Comparison of ENCODE assay signal across 41 mouse cellular contexts in genomic region chr11:100671956-100672355, GRCm38 (mm10). TPM values are rescaled to one million over a fixed set of nuclear protein-coding genes. Genes with fewer than 3 reads are reported as not detected.
DNase-seq lines count a peak whose midpoint lies in the region; ATAC-seq lines count a peak whose summit lies in the region.
"Had no signal": no experiment of that assay in that cellular context is flagged by ENCODE, and none has a peak within 500 bp of the region (broad histone marks: within the 10 kb centered on the region; RNA-seq: fewer than 3 reads in every experiment).

No protein-coding gene starts in this region.

- no peak for ATAC-seq in midbrain, embryonic 11.5 days (ENCODE audit: low FRiP score)
- no peak for ATAC-seq in liver, embryonic 12.5 days
- no peak for ATAC-seq in granulocyte monocyte progenitor cell, adult 5-6 weeks (replicated peaks; ENCODE audit: poor library complexity, severe bottlenecking)
- ATAC-seq: forebrain, embryonic 16.5 days; inflammation-experienced regulatory T-cells, adult 6 months; lung, postnatal 0 days; Patski had no signal

- H3K4me1 ChIP-seq in midbrain, embryonic 11.5 days (ENCODE audit: control insufficient read depth, insufficient read depth, low read length): no peaks in the 10 kb centered on the region
- peaks cover 15% of the 10 kb centered on the region for H3K4me1 ChIP-seq in midbrain, embryonic 10.5 days
- no peaks in the 10 kb centered on the region for H3K4me1 ChIP-seq in liver, embryonic 12.5 days
- H3K4me1 ChIP-seq: liver, embryonic 13.5 days had no signal

- H3K9ac ChIP-seq in midbrain, embryonic 11.5 days (ENCODE audit: low read length): no peak overlapping the region
- H3K9ac ChIP-seq in liver, embryonic 12.5 days: no peak overlapping the region
- H3K9ac ChIP-seq: hindbrain, embryonic 15.5 days; liver, embryonic 13.5 days had no signal

- WGBS in midbrain, embryonic 11.5 days: 87% methylated on average over 2 of the region's 2 CpGs
- WGBS in midbrain, embryonic 10.5 days: 85% methylated on average over 2 of the region's 2 CpGs
- WGBS in liver, embryonic 12.5 days (ENCODE audit: insufficient replicate concordance): 20% methylated on average over 2 of the region's 2 CpGs

- no peak overlapping the region for H3K27ac ChIP-seq in midbrain, embryonic 11.5 days (ENCODE audit: low read depth, low read length)
- no peak overlapping the region for H3K27ac ChIP-seq in midbrain, embryonic 10.5 days (replicated peaks)
- no peak overlapping the region for H3K27ac ChIP-seq in liver, embryonic 12.5 days
- H3K27ac ChIP-seq: hindbrain, embryonic 10.5 days; hindbrain, embryonic 15.5 days; layer of hippocampus, adult 2 months; liver, embryonic 13.5 days had no signal

- no peaks in the 10 kb centered on the region for H3K9me3 ChIP-seq in midbrain, embryonic 11.5 days (ENCODE audit: control insufficient read depth, low read length)
- H3K9me3 ChIP-seq in midbrain, embryonic 10.5 days (replicated peaks): 0 out of 2 replicates have a peak, but pooled peaks cover 4% of the 10 kb centered on the region
- H3K9me3 ChIP-seq in liver, embryonic 12.5 days (replicated peaks): no peaks in the 10 kb centered on the region
- H3K9me3 ChIP-seq: G1E; hindbrain, embryonic 10.5 days; hindbrain, embryonic 15.5 days; liver, embryonic 13.5 days had no signal

- H3K4me3 ChIP-seq in midbrain, embryonic 11.5 days (ENCODE audit: low read depth, low read length): no peak overlapping the region
- no peak overlapping the region for H3K4me3 ChIP-seq in midbrain, embryonic 10.5 days
- no peak overlapping the region for H3K4me3 ChIP-seq in liver, embryonic 12.5 days
- H3K4me3 ChIP-seq: erythroblast, embryonic 14.5 days; hindbrain, embryonic 15.5 days; layer of hippocampus, adult 2 months; liver, embryonic 13.5 days; megakaryocyte, embryonic 14.5 days had no signal

- H3K36me3 ChIP-seq in midbrain, embryonic 11.5 days (ENCODE audit: control insufficient read depth, insufficient read depth, low read length): no peaks in the 10 kb centered on the region
- no peaks in the 10 kb centered on the region for H3K36me3 ChIP-seq in midbrain, embryonic 10.5 days
- H3K36me3 ChIP-seq in liver, embryonic 12.5 days: no peaks in the 10 kb centered on the region
- H3K36me3 ChIP-seq: G1E; hindbrain, embryonic 10.5 days; hindbrain, embryonic 15.5 days; liver, embryonic 13.5 days had no signal

- no peaks in the 10 kb centered on the region; the same call in 1 of the 2 replicates for H3K27me3 ChIP-seq in midbrain, embryonic 11.5 days (ENCODE audit: control insufficient read depth, insufficient read depth, low read length)
- peaks cover 36% of the 10 kb centered on the region for H3K27me3 ChIP-seq in midbrain, embryonic 10.5 days (ENCODE audit: low read depth, poor library complexity, severe bottlenecking)
- H3K27me3 ChIP-seq in liver, embryonic 12.5 days (replicated peaks): peaks cover 63% of the 10 kb centered on the region

- peak; percentile 59 to 63 for DNase-seq in cerebellum, postnatal 14 days
- no peak for DNase-seq in cerebellum, adult 18-20 months
- peak; percentile 19 for DNase-seq in midbrain, embryonic 11.5 days (ENCODE audit: low spot score, missing footprints)
- no peak for DNase-seq in midbrain, embryonic 10.5 days (ENCODE audit: low spot score)
- DNase-seq in heart, postnatal 10 days: peak; percentile 61 to 67
- DNase-seq in skeletal muscle tissue, adult 2 months (ENCODE audit: low read depth, low spot score): peak; percentile 14
- DNase-seq: adrenal gland, adult 2 months; adrenal gland, postnatal 36 days; kidney, adult 18-20 months; kidney, postnatal 36 days; left cerebral cortex, postnatal 4 days; liver, embryonic 13.5 days; lung, adult 18-20 months; lung, postnatal 4 days; midbrain, embryonic 14.5 days; thymus, adult 2 months; thymus, postnatal 36 days had no signal

- H3K4me2 ChIP-seq in midbrain, embryonic 11.5 days: no peak overlapping the region
- no peak overlapping the region for H3K4me2 ChIP-seq in liver, embryonic 12.5 days
- H3K4me2 ChIP-seq: hindbrain, embryonic 15.5 days; liver, embryonic 13.5 days had no signal

- intact Hi-C loops in heart, postnatal 10 days (cut with DNase I): no loop called here

RNA-seq across cellular contexts. Expression of gene Zfp385c, which starts 20.3 kb away (rescaled TPM):
- 0.72 TPM in 1 of 2 replicates, not detected in the other for polyA plus RNA-seq in midbrain, embryonic 11.5 days (2014; fragmentation: Nextera tagmentation; extraction: Ambion mirVana)
- polyA plus RNA-seq in midbrain, embryonic 10.5 days (2016; fragmentation: Nextera tagmentation; extraction: Ambion mirVana): 0.20 and 0.87 TPM in 2 replicates
- under 1 TPM; 0.30 to 0.65 TPM for total RNA-seq in heart, postnatal 10 days (2021)
- polyA plus RNA-seq in liver, embryonic 12.5 days (2016; fragmentation: Nextera tagmentation; extraction: Ambion mirVana): 0.32 TPM in 1 of 2 replicates, not detected in the other
- total RNA-seq in granulocyte monocyte progenitor cell, adult 5-6 weeks (2014; fragmentation: Nextera tagmentation): not detected in 2 replicates
- 0.26 TPM in 1 of 2 replicates, not detected in the other for total RNA-seq in granulocyte monocyte progenitor cell, adult 5-6 weeks (2017)
- polyA plus RNA-seq: erythroblast, embryonic 14.5 days; forebrain, embryonic 11.5 days; G1E; inflammation-experienced regulatory T-cells, adult 6 months; liver, embryonic 13.5 days; lung, postnatal 0 days; Patski had no signal

RNA-seq across cellular contexts. Expression of gene Dhx58, which starts 32.1 kb away (rescaled TPM):
- 2.0 and 2.1 TPM in 2 replicates for polyA plus RNA-seq in midbrain, embryonic 11.5 days (2014; fragmentation: Nextera tagmentation; extraction: Ambion mirVana)
- 2.0 and 3.5 TPM in 2 replicates for polyA plus RNA-seq in midbrain, embryonic 10.5 days (2016; fragmentation: Nextera tagmentation; extraction: Ambion mirVana)
- total RNA-seq in heart, postnatal 10 days (2021): under 1 TPM; 0.42 to 0.50 TPM
- polyA plus RNA-seq in liver, embryonic 12.5 days (2016; fragmentation: Nextera tagmentation; extraction: Ambion mirVana): 1.5 and 2.1 TPM in 2 replicates
- total RNA-seq in granulocyte monocyte progenitor cell, adult 5-6 weeks (2014; fragmentation: Nextera tagmentation): 4.7 and 13.9 TPM in 2 replicates
- 8.2 and 17.3 TPM in 2 replicates for total RNA-seq in granulocyte monocyte progenitor cell, adult 5-6 weeks (2017)

RNA-seq across cellular contexts. Expression of gene Kat2a, which starts 40.3 kb away (rescaled TPM):
- polyA plus RNA-seq in midbrain, embryonic 11.5 days (2014; fragmentation: Nextera tagmentation; extraction: Ambion mirVana): 44.4 and 57.2 TPM in 2 replicates
- 66.6 and 72.2 TPM in 2 replicates for polyA plus RNA-seq in midbrain, embryonic 10.5 days (2016; fragmentation: Nextera tagmentation; extraction: Ambion mirVana)
- total RNA-seq in heart, postnatal 10 days (2021): 10 to 100 TPM; 16.1 to 16.6 TPM
- polyA plus RNA-seq in liver, embryonic 12.5 days (2016; fragmentation: Nextera tagmentation; extraction: Ambion mirVana): 39.4 and 40.2 TPM in 2 replicates
- 50.0 and 54.4 TPM in 2 replicates for total RNA-seq in granulocyte monocyte progenitor cell, adult 5-6 weeks (2014; fragmentation: Nextera tagmentation)
- 26.0 and 34.5 TPM in 2 replicates for total RNA-seq in granulocyte monocyte progenitor cell, adult 5-6 weeks (2017)

RNA-seq across cellular contexts. Expression of gene Hspb9, which starts 41.7 kb away (rescaled TPM):
- polyA plus RNA-seq in midbrain, embryonic 11.5 days (2014; fragmentation: Nextera tagmentation; extraction: Ambion mirVana): 0.47 and 0.52 TPM in 2 replicates
- polyA plus RNA-seq in midbrain, embryonic 10.5 days (2016; fragmentation: Nextera tagmentation; extraction: Ambion mirVana): 0.26 and 0.29 TPM in 2 replicates
- not detected for total RNA-seq in heart, postnatal 10 days (2021)
- 0.29 and 0.33 TPM in 2 replicates for polyA plus RNA-seq in liver, embryonic 12.5 days (2016; fragmentation: Nextera tagmentation; extraction: Ambion mirVana)
- total RNA-seq in granulocyte monocyte progenitor cell, adult 5-6 weeks (2014; fragmentation: Nextera tagmentation): not detected in 2 replicates
- total RNA-seq in granulocyte monocyte progenitor cell, adult 5-6 weeks (2017): not detected in 2 replicates
- total RNA-seq: adrenal gland, adult 2 months; adrenal gland, postnatal 36 days; gastrocnemius, adult 8-10 months; gastrocnemius, postnatal 4 days; layer of hippocampus, adult 2 months; layer of hippocampus, postnatal 14 days; left cerebral cortex, adult 8-10 months; left cerebral cortex, postnatal 4 days; monocyte, adult 5-6 weeks had no signal
- polyA plus RNA-seq: adrenal gland, adult 2 months; brain, embryonic 14.5 days; cerebellum, adult 2 months; embryonic facial prominence, embryonic 14.5 days; erythroblast, embryonic 14.5 days; forebrain, embryonic 16.5 days; kidney, embryonic 16.5 days; limb, embryonic 14.5 days; neural tube, embryonic 14.5 days had no signal

RNA-seq across cellular contexts. Expression of gene Dnajc7, which starts 52.0 kb away (rescaled TPM):
- 96.1 TPM in 2 replicates for polyA plus RNA-seq in midbrain, embryonic 11.5 days (2014; fragmentation: Nextera tagmentation; extraction: Ambion mirVana)
- 268 and 304 TPM in 2 replicates for polyA plus RNA-seq in midbrain, embryonic 10.5 days (2016; fragmentation: Nextera tagmentation; extraction: Ambion mirVana)
- 100 to 1,000 TPM; 199 to 207 TPM for total RNA-seq in heart, postnatal 10 days (2021)
- polyA plus RNA-seq in liver, embryonic 12.5 days (2016; fragmentation: Nextera tagmentation; extraction: Ambion mirVana): 109 and 122 TPM in 2 replicates
- 80.5 and 129 TPM in 2 replicates for total RNA-seq in granulocyte monocyte progenitor cell, adult 5-6 weeks (2014; fragmentation: Nextera tagmentation)
- 90.1 and 115 TPM in 2 replicates for total RNA-seq in granulocyte monocyte progenitor cell, adult 5-6 weeks (2017)

Comparison
In these comparisons a context has a peak if more than half of its experiments do, and no peak if none do; other contexts are left out.
1. DNase-seq: peak in cerebellum, postnatal 14 days (2 of 2), midbrain, embryonic 11.5 days (single experiment), heart, postnatal 10 days (2 of 2) and skeletal muscle tissue, adult 2 months (single experiment); none in cerebellum, adult 18-20 months (0 of 2) and midbrain, embryonic 10.5 days (single experiment).